Mouse (Mus musculus): ENCODE data around the gene Nt5c1b. TPM values are rescaled to one million over a fixed set of nuclear protein-coding genes. Genes with fewer than 3 reads are reported as not detected.

The Nt5c1b gene
- not detected in 2 replicates for polyA plus RNA-seq (2012; rRNA removed)

GRCm38 (mm10) chr12:10369673-10370072, at the start of gene Nt5c1b:
TSS of gene Nt5c1b (plus strand) at chr12:10369973.

GRCm38 (mm10) chr12:10390671-10391441, 21.1 kb downstream of the Nt5c1b start, which contains the start of gene Rdh14:
TSS of gene Rdh14 (plus strand) at chr12:10390772.

Other genes with a start within 250 kb of the Nt5c1b start
- 24.4 and 26.6 TPM in 2 replicates for gene Rdh14, start 20.8 kb downstream of the Nt5c1b start, polyA plus RNA-seq (2012; rRNA removed)